Mouse (Mus musculus) MEL (cell line): ENCODE results near the gene Supt7l. TPM values are rescaled to one million over a fixed set of nuclear protein-coding genes. Genes with fewer than 3 reads are reported as not detected.

Experiments
- DNase-seq: peaks from one replicate; pipeline ENCODE4 v3.0.0; 2011; ENCODE audit warnings: low read depth, low spot score
- H3K27ac ChIP-seq: 2 replicates; pipeline ENCODE4 v1.5.1; 2012; ENCODE audit warnings: low read depth, mild to moderate bottlenecking, control low read depth, low read length, moderate library complexity; ENCODE audit not compliant: control insufficient read depth
- H3K27me3 ChIP-seq, 2 experiments: fragments of 150-350 bp in 1 of 2; sonication (generic) in 1 of 2; 2 replicates each; pipeline ENCODE4 v1.6.1; 2012; ENCODE audit warnings: low read length in 2 of 2, mild to moderate bottlenecking in 2 of 2, improper control_type of control experiment in 1 of 2, moderate library complexity in 1 of 2; ENCODE audit not compliant: insufficient read depth in 2 of 2, control insufficient read depth in 1 of 2
- H3K36me3 ChIP-seq, 2 experiments: 2 replicates each; pipeline ENCODE4 v1.6.1; 2012 to 2014; ENCODE audit warnings: low read length in 2 of 2, improper control_type of control experiment in 1 of 2, inconsistent platforms in 1 of 2, mild to moderate bottlenecking in 1 of 2; ENCODE audit not compliant: insufficient read depth in 2 of 2, control insufficient read depth in 1 of 2
- H3K4me1 ChIP-seq, 2 experiments: fragments of 150-350 bp in 1 of 2; sonication (generic) in 1 of 2; 2 replicates each; pipeline ENCODE4 v1.6.1; 2012; ENCODE audit warnings: low read length in 2 of 2, improper control_type of control experiment in 1 of 2, mild to moderate bottlenecking in 1 of 2; ENCODE audit not compliant: insufficient read depth in 2 of 2, control insufficient read depth in 1 of 2
- H3K4me3 ChIP-seq, 2 experiments: fragments of 150-350 bp in 1 of 2; sonication (generic) in 1 of 2; 2 replicates each; pipeline ENCODE4 v1.5.1; 2012; ENCODE audit warnings: low read depth in 2 of 2, low read length in 2 of 2, mild to moderate bottlenecking in 2 of 2, moderate library complexity in 2 of 2, control low read depth in 1 of 2, improper control_type of control experiment in 1 of 2; ENCODE audit not compliant: control insufficient read depth in 1 of 2, insufficient read depth in 1 of 2
- H3K79me2 ChIP-seq: 2 replicates; pipeline ENCODE4 v1.6.1; 2012; ENCODE audit warnings: mild to moderate bottlenecking, low read length, moderate library complexity; ENCODE audit not compliant: control insufficient read depth, poor library complexity, insufficient read depth
- H3K9ac ChIP-seq: 2 replicates; pipeline ENCODE4 v1.6.1; 2012; ENCODE audit warnings: low read depth, mild to moderate bottlenecking, control low read depth, low read length, moderate library complexity; ENCODE audit not compliant: control insufficient read depth, poor library complexity, severe bottlenecking
- H3K9me3 ChIP-seq: fragments of 150-350 bp; sonication (generic); replicated peaks from 2 replicates; pipeline ENCODE4 v1.6.1; 2012; ENCODE audit warnings: mild to moderate bottlenecking, low read length, improper control_type of control experiment, moderate library complexity; ENCODE audit not compliant: insufficient read depth
- BHLHE40 ChIP-seq: IDR thresholded peaks from 2 replicates; pipeline ENCODE4 v1.6.1; 2012; ENCODE audit warnings: low read depth, mild to moderate bottlenecking, inconsistent platforms, low read length, improper control_type of control experiment, borderline replicate concordance
- CTCF ChIP-seq, 3 experiments: IDR thresholded peaks in 2 of 3; conservative IDR thresholded peaks in 1 of 3; 2 replicates each; pipeline ENCODE4 v1.5.1; 2011 to 2012; ENCODE audit warnings: low read length in 3 of 3, low read depth in 2 of 3, mild to moderate bottlenecking in 2 of 3, improper control_type of control experiment in 1 of 3, inconsistent platforms in 1 of 3, mixed read lengths in 1 of 3, moderate library complexity in 1 of 3; ENCODE audit not compliant: control insufficient read depth in 1 of 3, insufficient read depth in 1 of 3, poor library complexity in 1 of 3, severe bottlenecking in 1 of 3
- ELF1 ChIP-seq: IDR thresholded peaks from 2 replicates; pipeline ENCODE4 v1.6.1; 2014; ENCODE audit warnings: low read depth, mild to moderate bottlenecking, inconsistent platforms, low read length, improper control_type of control experiment, moderate library complexity
- ETS1 ChIP-seq: IDR thresholded peaks from 2 replicates; pipeline ENCODE4 v1.6.1; 2012; ENCODE audit warnings: low read depth, mild to moderate bottlenecking, inconsistent platforms, low read length, improper control_type of control experiment, moderate library complexity
- GATA1 ChIP-seq: IDR thresholded peaks from 2 replicates; pipeline ENCODE4 v1.6.1; 2011; ENCODE audit warnings: low read depth, low read length, improper control_type of control experiment
- JUND ChIP-seq: IDR thresholded peaks from 2 replicates; pipeline ENCODE4 v1.6.1; 2011; ENCODE audit warnings: low read depth, mild to moderate bottlenecking, improper control_type of control experiment, low read length
- MEF2A ChIP-seq: IDR thresholded peaks from 2 replicates; pipeline ENCODE4 v1.6.1; 2014; ENCODE audit warnings: low read depth, mild to moderate bottlenecking, inconsistent platforms, low read length, improper control_type of control experiment; ENCODE audit not compliant: poor library complexity, insufficient replicate concordance, severe bottlenecking; ENCODE audit errors: extremely low read depth
- MXI1 ChIP-seq: IDR thresholded peaks from 2 replicates; pipeline ENCODE4 v1.6.1; 2011; ENCODE audit warnings: mild to moderate bottlenecking, low read depth, low read length, improper control_type of control experiment
- MYB ChIP-seq: IDR thresholded peaks from 2 replicates; pipeline ENCODE4 v1.6.1; 2011; ENCODE audit warnings: mild to moderate bottlenecking, low read depth, low read length, improper control_type of control experiment
- NELFE ChIP-seq: IDR thresholded peaks from 2 replicates; pipeline ENCODE4 v1.6.1; 2011; ENCODE audit warnings: low read depth, low read length, improper control_type of control experiment
- NRF1 ChIP-seq: IDR thresholded peaks from 2 replicates; pipeline ENCODE4 v1.6.1; 2014; ENCODE audit warnings: low read depth, mild to moderate bottlenecking, inconsistent platforms, low read length, improper control_type of control experiment, moderate library complexity; ENCODE audit not compliant: poor library complexity, insufficient read depth, severe bottlenecking
- POLR2A ChIP-seq, 2 experiments: IDR thresholded peaks; 2 replicates each; pipeline ENCODE4 v1.6.1; 2011 to 2012; ENCODE audit warnings: low read length in 2 of 2, mild to moderate bottlenecking in 2 of 2, control low read depth in 1 of 2, improper control_type of control experiment in 1 of 2, low read depth in 1 of 2, moderate library complexity in 1 of 2; ENCODE audit not compliant: control insufficient read depth in 1 of 2, insufficient read depth in 1 of 2, poor library complexity in 1 of 2
- POLR2AphosphoS2 ChIP-seq: IDR thresholded peaks from 2 replicates; pipeline ENCODE4 v1.6.1; 2011; ENCODE audit warnings: low read length, improper control_type of control experiment
- RAD21 ChIP-seq: IDR thresholded peaks from 2 replicates; pipeline ENCODE4 v1.6.1; 2011; ENCODE audit warnings: mild to moderate bottlenecking, low read depth, low read length, improper control_type of control experiment
- RCOR1 ChIP-seq: IDR thresholded peaks from 2 replicates; pipeline ENCODE4 v1.6.1; 2012; ENCODE audit warnings: low read depth, mild to moderate bottlenecking, inconsistent platforms, low read length, improper control_type of control experiment
- SMC3 ChIP-seq: IDR thresholded peaks from 2 replicates; pipeline ENCODE4 v1.6.1; 2011; ENCODE audit warnings: low read depth, low read length, improper control_type of control experiment
- TCF12 ChIP-seq: IDR thresholded peaks from 2 replicates; pipeline ENCODE4 v1.6.1; 2014; ENCODE audit warnings: low read depth, mild to moderate bottlenecking, inconsistent platforms, low read length, improper control_type of control experiment, moderate library complexity
- UBTF ChIP-seq: IDR thresholded peaks from 2 replicates; pipeline ENCODE4 v1.6.1; 2012; ENCODE audit warnings: low read depth, mild to moderate bottlenecking, inconsistent platforms, low read length, improper control_type of control experiment, moderate library complexity, borderline replicate concordance; ENCODE audit not compliant: insufficient read depth
- ZC3H11A ChIP-seq: IDR thresholded peaks from 2 replicates; pipeline ENCODE4 v1.6.1; 2012; ENCODE audit warnings: low read depth, mild to moderate bottlenecking, inconsistent platforms, low read length, improper control_type of control experiment
- ZMIZ1 ChIP-seq: IDR thresholded peaks from 2 replicates; pipeline ENCODE4 v1.6.1; 2012; ENCODE audit warnings: low read depth, mild to moderate bottlenecking, inconsistent platforms, low read length, improper control_type of control experiment, moderate library complexity
- polyA plus RNA-seq, 2 experiments: library from polyadenylated mRNA; stranded (reverse) in 1 of 2; unstranded in 1 of 2; fragments of >175 nt in 1 of 2; fragments of >200 nt in 1 of 2; gene quantifications; 2 replicates each; pipeline versions ENCODE4 v1.2.1 to v1.2.4; 2012; ENCODE audit warnings: low replicate concordance in 2 of 2, low read depth in 1 of 2; ENCODE audit not compliant: insufficient read length in 2 of 2, insufficient read depth in 1 of 2, missing spikeins in 1 of 2
- total RNA-seq: library from RNA; depleted of rRNA; stranded (reverse); fragments of 300-350 nt; gene quantifications from 2 replicates; pipeline ENCODE4 v1.2.3, GENCODE M21; 2012

Supt7l gene
- total and polyA plus RNA-seq, 3 experiments: 19.3 to 23.6 TPM; not detected in 1

GRCm38 (mm10) chr5:31485440-31485839, 42.2 kb downstream of the Supt7l start, which contains the start of gene 4930548H24Rik:
4930548H24Rik (plus strand) TSS chr5:31485740.
- no peak within 1 kb of the TSS for H3K4me3 ChIP-seq
- H3K9me3 ChIP-seq: no peaks in the 10 kb centered on the region
- DNase-seq: no peak
- H3K4me1 ChIP-seq: peaks cover 0 to 7% of the 10 kb centered on the region in 2 experiments; a peak in 2 of 4 replicates
- no peaks in the 10 kb centered on the region for H3K79me2 ChIP-seq
- peaks cover 0 to 2% of the 10 kb centered on the region in 2 experiments; a peak in 2 of 4 replicates for H3K36me3 ChIP-seq
- H3K9ac ChIP-seq: no peak within 1 kb of the TSS
- TF ChIP-seq CTCF (IDR thresholded peaks at IDR 0.05 in 2 of 3, conservative IDR thresholded peaks at IDR 0.05 in 1 of 3; ENCODE audit: control insufficient read depth in 1 of 3, insufficient read depth in 1 of 3, low read depth in 2 of 3, low read length in 3 of 3, poor library complexity in 1 of 3, severe bottlenecking in 1 of 3): no peak
- no peak for TF ChIP-seq JUND
- TF ChIP-seq SMC3: no peak
- TF ChIP-seq NELFE: no peak
- TF ChIP-seq ZC3H11A: no peak
- no peak for TF ChIP-seq MXI1
- no peak for TF ChIP-seq MEF2A
- TF ChIP-seq UBTF: no peak
- no peak for TF ChIP-seq RAD21
- no peak for TF ChIP-seq GATA1
- TF ChIP-seq, all 39 proteins: peak for 0
- Histone ChIP-seq H3K27ac (no peak within 1 kb of the TSS), H3K27me3 (no peaks in the 10 kb centered on the region)

GRCm38 (mm10) chr5:31480536-31480935, 47.1 kb downstream of the Supt7l start:
- DNase-seq: no peak
- H3K27ac ChIP-seq: no peak overlapping the region
- TF ChIP-seq UBTF: no peak
- no peak for TF ChIP-seq POLR2A (IDR thresholded peaks at IDR 0.05; ENCODE audit: control insufficient read depth in 1 of 2, insufficient read depth in 1 of 2, low read depth in 1 of 2, low read length in 2 of 2, poor library complexity in 1 of 2)
- TF ChIP-seq NRF1: no peak
- no peak for TF ChIP-seq RCOR1
- TF ChIP-seq MYB: no peak
- no peak for TF ChIP-seq TCF12
- no peak for TF ChIP-seq POLR2AphosphoS2
- no peak for TF ChIP-seq BHLHE40
- TF ChIP-seq ETS1: no peak
- no peak for TF ChIP-seq ELF1
- TF ChIP-seq NELFE: no peak
- TF ChIP-seq ZMIZ1: no peak
- TF ChIP-seq CTCF (IDR thresholded peaks at IDR 0.05 in 2 of 3, conservative IDR thresholded peaks at IDR 0.05 in 1 of 3; ENCODE audit: control insufficient read depth in 1 of 3, insufficient read depth in 1 of 3, low read depth in 2 of 3, low read length in 3 of 3, poor library complexity in 1 of 3, severe bottlenecking in 1 of 3): no peak
- no peak overlapping the region for H3K4me3 ChIP-seq
- H3K4me1 ChIP-seq: no peaks in the 10 kb centered on the region
- no peaks in the 10 kb centered on the region for H3K79me2 ChIP-seq
- no peak overlapping the region for H3K9ac ChIP-seq
- peaks cover 0 to 3% of the 10 kb centered on the region in 2 experiments; a peak in 1 of 4 replicates for H3K36me3 ChIP-seq
- H3K27me3 ChIP-seq: no peaks in the 10 kb centered on the region
- no peaks in the 10 kb centered on the region for H3K9me3 ChIP-seq
